Mouse (Mus musculus): ENCODE data around the gene Mamld1. TPM values are rescaled to one million over a fixed set of nuclear protein-coding genes. Genes with fewer than 3 reads are reported as not detected.

The Mamld1 gene
- not detected for total RNA-seq (2023)

DNA sequence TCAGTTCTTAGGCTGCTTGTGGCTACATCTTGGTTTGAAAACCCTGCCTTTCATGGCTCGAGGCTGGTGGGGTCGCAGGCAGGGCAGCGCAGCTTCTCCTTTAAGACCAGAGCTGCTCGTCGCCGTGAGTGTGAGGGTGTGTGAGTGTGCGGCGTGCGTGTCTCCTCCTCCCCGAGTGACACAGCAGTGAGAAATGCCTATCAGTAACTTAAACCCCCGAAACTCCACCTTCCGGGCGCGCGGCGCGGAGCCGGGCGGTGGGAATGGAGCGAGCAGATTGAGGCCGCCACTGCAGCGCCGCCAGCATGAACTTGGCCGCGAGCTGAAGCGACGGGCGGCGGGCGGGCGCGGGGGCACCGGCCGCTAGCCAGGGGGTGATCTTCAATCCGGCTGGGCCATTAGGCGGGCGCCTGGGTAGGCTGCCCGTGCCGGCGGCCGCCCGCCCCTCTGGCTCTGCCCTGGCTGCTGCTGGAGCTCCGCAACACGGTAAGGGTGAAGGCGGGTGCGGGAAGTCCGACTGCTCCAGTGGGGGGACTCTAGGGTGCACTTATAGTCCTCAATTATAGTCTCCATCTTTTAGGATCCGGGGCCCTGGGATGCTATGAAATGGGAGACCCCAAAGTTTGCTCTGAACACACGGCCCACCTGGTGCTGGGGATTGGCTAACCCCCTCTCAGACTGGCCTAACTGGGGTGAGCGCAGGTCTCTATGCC is at the start of gene Mamld1:
Gene Mamld1, plus strand, starts transcription at position 393 of the 713 bp plus-strand sequence.

Other genes starting within 250 kb of the Mamld1 start
- 10 to 100 TPM; 10.5 to 18.5 TPM for gene Mtm1, start 160.5 kb downstream of the Mamld1 start, total RNA-seq (2023)

All from B cell, adult 67 days (primary cell).